Mouse (Mus musculus) spleen, adult 2 months (tissue): ENCODE measurements at regions not wholly inside any gene's neighbourhood (a gene's known extent, or its start where the extent isn't known, plus 50 kb on each side); places are given as distances from the start of the nearest gene placed in this dataset.

Experiments
- CTCF ChIP-seq: fragments of 200-500 bp; IDR thresholded peaks from 2 replicates; pipeline ENCODE4 v1.5.1; 2011; ENCODE audit warnings: mild to moderate bottlenecking, inconsistent platforms; ENCODE audit not compliant: insufficient read depth, insufficient read length, insufficient replicate concordance; ENCODE audit errors: extremely low read depth
- POLR2A ChIP-seq: fragments of 200-500 bp; IDR thresholded peaks from 2 replicates; pipeline ENCODE4 v1.6.1; 2011; ENCODE audit warnings: low read depth, low read length, inconsistent platforms

DNA sequence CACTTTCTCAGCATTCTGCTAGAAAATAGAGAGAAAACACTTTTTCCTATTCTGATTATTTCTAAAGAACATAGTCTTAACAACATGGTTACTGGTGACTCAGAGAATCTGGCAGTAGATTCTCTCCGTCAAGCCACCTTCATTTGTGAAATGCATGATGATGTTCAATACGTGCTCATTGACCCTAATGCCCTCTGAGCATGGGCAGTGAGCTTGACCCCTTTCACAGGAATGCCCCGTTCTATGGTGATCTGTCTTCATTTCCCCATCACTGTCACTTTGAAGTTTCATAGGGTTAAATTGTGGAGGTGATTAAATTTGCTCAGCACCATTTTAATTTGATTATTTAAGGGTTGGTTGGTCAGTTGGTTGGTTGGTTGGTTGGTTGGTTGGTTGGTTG, 504.6 kb downstream of the Ipo11 start:
- no peak for TF ChIP-seq POLR2A
- TF ChIP-seq CTCF: no peak
